Mouse (Mus musculus) small intestine, adult 2 months (tissue): ENCODE data around the gene Taf6l. TPM values are rescaled to one million over a fixed set of nuclear protein-coding genes. Genes with fewer than 3 reads are reported as not detected.

Experiments
- H3K27ac ChIP-seq: fragments of 200-500 bp; 2 replicates; pipeline ENCODE4 v1.5.1; 2012; ENCODE audit warnings: low read depth, low read length, control low read depth, inconsistent platforms; ENCODE audit not compliant: insufficient read depth
- H3K27me3 ChIP-seq: fragments of 200-500 bp; 2 replicates; pipeline ENCODE4 v1.6.1; 2012; ENCODE audit warnings: mild to moderate bottlenecking, moderate library complexity, low read length, inconsistent platforms; ENCODE audit not compliant: control insufficient read depth, insufficient read depth
- H3K36me3 ChIP-seq: fragments of 200-500 bp; 2 replicates; pipeline ENCODE4 v1.6.1; 2012; ENCODE audit warnings: mild to moderate bottlenecking, low read length, control low read depth, inconsistent platforms; ENCODE audit not compliant: control insufficient read depth, insufficient read depth
- H3K4me1 ChIP-seq: fragments of 200-500 bp; 2 replicates; pipeline ENCODE4 v1.6.1; 2012; ENCODE audit warnings: low read length, inconsistent platforms, mixed read lengths; ENCODE audit not compliant: control insufficient read depth, insufficient read depth, insufficient read length
- H3K4me3 ChIP-seq: fragments of 200-500 bp; 2 replicates; pipeline ENCODE4 v1.5.1; 2012; ENCODE audit warnings: low read depth, mild to moderate bottlenecking, control low read depth, inconsistent platforms, low read length, moderate library complexity
- CTCF ChIP-seq: fragments of 200-500 bp; IDR thresholded peaks from 2 replicates; pipeline ENCODE4 v1.5.1; 2012; ENCODE audit warnings: low read depth, mild to moderate bottlenecking, control low read depth, inconsistent platforms, low read length, moderate library complexity, mixed read lengths; ENCODE audit not compliant: insufficient replicate concordance, insufficient read length; ENCODE audit errors: extremely low read depth
- POLR2A ChIP-seq: fragments of 200-500 bp; IDR thresholded peaks from 2 replicates; pipeline ENCODE4 v1.6.1; 2012; ENCODE audit warnings: low read depth, mild to moderate bottlenecking, control low read depth, inconsistent platforms, low read length, moderate library complexity
- WGBS: fragments of 180-500 bp; shearing (Covaris S2); methylation state at CpG from one replicate; pipeline ENCODE4 v1.1.7; 2018; 5-methylcytosine and 5-hydroxymethylcytosine counted together
- polyA plus RNA-seq: library from polyadenylated mRNA; depleted of rRNA; stranded (reverse); fragments of >200 nt; gene quantifications from 2 replicates; pipeline ENCODE4 v1.2.3, GENCODE M21; 2012

Gene Taf6l
- polyA plus RNA-seq, 1 experiment: 8.1 TPM

GRCm38 (mm10) chr19:8820424-8820956 lies 34.3 kb upstream of the Taf6l start:
- peak overlapping the region; percentile 96 for H3K4me3 ChIP-seq
- WGBS: under 1% methylated on average over 48 of the region's 48 CpGs

GRCm38 (mm10) chr19:8819596-8820423 lies 33.6 kb upstream of the Taf6l start, which contains the start of gene Hnrnpul2:
Hnrnpul2 (plus strand) TSS chr19:8820010.
- Histone ChIP-seq H3K27me3 (no peaks in the 10 kb centered on the region), H3K4me1 (peaks cover 2% of the 10 kb centered on the region; the same call in 1 of the 2 replicates), H3K27ac (peak within 1 kb of the TSS; percentile 98), H3K4me3 (peak within 1 kb of the TSS; percentile 96), H3K36me3 (peaks cover 26% of the 10 kb centered on the region)
- WGBS: under 1% methylated on average over 82 of the region's 83 CpGs
- TF ChIP-seq POLR2A (peak; percentile 95), CTCF (no peak)

More at GRCm38 (mm10) chr19:8820424-8820956, 34.3 kb upstream of the Taf6l start:
- H3K4me1 ChIP-seq: peaks cover 2% of the 10 kb centered on the region; the same call in 1 of the 2 replicates
- no peak for TF ChIP-seq POLR2A
- no peak for TF ChIP-seq CTCF
- H3K36me3 ChIP-seq: peaks cover 29% of the 10 kb centered on the region
- peak overlapping the region; percentile 98 for H3K27ac ChIP-seq
- no peaks in the 10 kb centered on the region for H3K27me3 ChIP-seq

- TF ChIP-seq POLR2A (peak; percentile 70), CTCF (no peak)
- peaks cover 2% of the 10 kb centered on the region; the same call in 1 of the 2 replicates for H3K4me1 ChIP-seq
- peak within 1 kb of the TSS; percentile 96 for H3K4me3 ChIP-seq
- peaks cover 24% of the 10 kb centered on the region for H3K36me3 ChIP-seq
- WGBS: under 1% methylated on average over 33 of the region's 33 CpGs
- H3K27ac ChIP-seq: peak within 1 kb of the TSS; percentile 98
- no peaks in the 10 kb centered on the region for H3K27me3 ChIP-seq
Measured at GRCm38 (mm10) chr19:8818801-8819595, 32.8 kb upstream of the Taf6l start, which contains the start of gene Ttc9c. Ttc9c (minus strand) TSS chr19:8819333.

GRCm38 (mm10) chr19:8818301-8818798 lies 32.1 kb upstream of the Taf6l start:
- WGBS: 4% methylated on average over 14 of the region's 14 CpGs
- peaks cover 2% of the 10 kb centered on the region; the same call in 1 of the 2 replicates for H3K4me1 ChIP-seq
- no peaks in the 10 kb centered on the region for H3K27me3 ChIP-seq
- H3K27ac ChIP-seq: peak overlapping the region; percentile 96
- TF ChIP-seq POLR2A: no peak
- TF ChIP-seq CTCF: no peak
- peaks cover 21% of the 10 kb centered on the region for H3K36me3 ChIP-seq
- peak overlapping the region; percentile 96 for H3K4me3 ChIP-seq

- WGBS: 71% methylated on average over 3 of the region's 3 CpGs
- Histone ChIP-seq H3K27me3 (no peaks in the 10 kb centered on the region), H3K4me1 (peaks cover 2% of the 10 kb centered on the region; the same call in 1 of the 2 replicates), H3K36me3 (peaks cover 25% of the 10 kb centered on the region), H3K27ac (no peak overlapping the region), H3K4me3 (no peak overlapping the region)
- no peak for TF ChIP-seq CTCF
Measured at GRCm38 (mm10) chr19:8817001-8817400, 30.8 kb upstream of the Taf6l start.

- Histone ChIP-seq H3K27me3 (no peaks in the 10 kb centered on the region), H3K4me1 (peaks cover 2% of the 10 kb centered on the region; the same call in 1 of the 2 replicates), H3K27ac (no peak overlapping the region), H3K36me3 (peaks cover 34% of the 10 kb centered on the region), H3K4me3 (no peak overlapping the region)
- TF ChIP-seq CTCF (no peak), POLR2A (no peak)
- WGBS: 65% methylated on average over 11 of the region's 11 CpGs
Measured at GRCm38 (mm10) chr19:8815812-8816211, 29.6 kb upstream of the Taf6l start.
